Mouse (Mus musculus): Measurements from ENCODE around the gene Upk3b.

GRCm38 (mm10) chr5:136001222-136001621, 37.1 kb upstream of the Upk3b start:
- no peak for TF ChIP-seq CTCF (IDR thresholded peaks at IDR 0.05; ENCODE audit: insufficient read depth, low read length)
- TF ChIP-seq POLR2A (IDR thresholded peaks at IDR 0.05; ENCODE audit: borderline replicate concordance, extremely low read depth, low read depth, low read length) = no peak

All from lung, adult 2 months (tissue).